Mouse (Mus musculus): ENCODE results near the gene Tnr. TPM values are rescaled to one million over a fixed set of nuclear protein-coding genes. Genes with fewer than 3 reads are reported as not detected.
A peak's percentile ranks its signal among the peaks of the same experiment; 100 is the strongest.

Tnr gene
- polyA plus RNA-seq, 1 experiment from 2014 or later, result not detected

DNA sequence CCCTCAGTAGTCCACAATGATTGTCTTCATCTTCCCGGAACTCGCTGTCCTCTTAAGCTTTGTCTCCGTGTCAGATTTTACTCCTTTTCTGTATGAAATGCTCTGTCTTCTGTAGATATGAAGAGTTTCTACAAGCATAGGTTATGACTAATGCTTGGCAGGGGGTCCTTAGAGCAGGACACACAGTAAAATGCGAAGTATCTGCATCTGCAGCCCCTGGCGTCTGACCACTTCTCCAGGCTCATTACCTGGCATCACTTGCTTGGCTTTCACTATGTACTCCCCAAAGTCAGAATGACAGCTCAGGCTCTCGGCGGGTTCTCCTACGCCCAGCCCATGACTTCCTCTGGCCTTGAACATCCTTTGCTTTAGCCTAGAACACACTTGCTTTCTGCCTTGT, 147.6 kb downstream of the Tnr start:
- H3K9ac ChIP-seq (ENCODE audit: low read depth, low read length), result no peak overlapping the region
- 84% methylated on average over 8 of the region's 8 CpGs for WGBS
- no peaks in the 10 kb centered on the region for H3K36me3 ChIP-seq (ENCODE audit: control insufficient read depth, insufficient read depth, low read length)
- H3K4me2 ChIP-seq (replicated peaks; ENCODE audit: low read depth, low read length), result no peak overlapping the region; the same call in 1 of the 2 replicates
- H3K27me3 ChIP-seq (ENCODE audit: control insufficient read depth, insufficient read depth, low read length), result no peaks in the 10 kb centered on the region
- no peak overlapping the region for H3K27ac ChIP-seq (ENCODE audit: low read depth, low read length)
- ATAC-seq (ENCODE audit: low FRiP score, low TSS enrichment), result 0 out of 2 replicates have a peak, but pooled peaks have one; percentile 3
- no peak overlapping the region for H3K4me3 ChIP-seq (ENCODE audit: low read length)
- no peaks in the 10 kb centered on the region for H3K9me3 ChIP-seq (ENCODE audit: control insufficient read depth, low read length)
- no peaks in the 10 kb centered on the region for H3K4me1 ChIP-seq (ENCODE audit: control insufficient read depth, insufficient read depth, low read length)

DNA sequence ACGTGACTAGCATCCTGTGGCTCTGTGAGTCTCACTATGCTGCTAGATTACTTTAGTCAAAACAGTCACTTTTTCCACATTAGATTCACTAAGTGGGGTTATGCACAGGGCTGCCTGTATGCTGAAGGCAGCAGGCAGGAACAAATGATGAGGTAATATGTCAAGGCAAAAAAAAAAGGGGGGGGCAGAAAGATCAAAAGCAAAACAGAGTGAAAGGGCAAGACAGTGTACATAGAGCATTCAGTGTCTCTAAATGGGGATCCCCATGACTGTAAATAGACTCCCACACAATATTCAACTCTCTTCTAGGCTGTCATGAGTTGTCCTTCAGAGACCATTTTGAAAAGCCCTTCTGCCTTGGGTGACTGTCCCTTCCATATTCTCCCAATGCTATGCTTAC, 150.7 kb downstream of the Tnr start:
- ATAC-seq (ENCODE audit: low FRiP score, low TSS enrichment), result no peak
- no peaks in the 10 kb centered on the region for H3K9me3 ChIP-seq (ENCODE audit: control insufficient read depth, low read length)
- WGBS, result 57% methylated on average over 1 of the region's 1 CpGs
- H3K9ac ChIP-seq (ENCODE audit: low read depth, low read length), result no peak overlapping the region
- H3K4me1 ChIP-seq (ENCODE audit: control insufficient read depth, insufficient read depth, low read length), result no peaks in the 10 kb centered on the region
- no peak overlapping the region for H3K4me2 ChIP-seq (replicated peaks; ENCODE audit: low read depth, low read length)
- H3K36me3 ChIP-seq (ENCODE audit: control insufficient read depth, insufficient read depth, low read length), result no peaks in the 10 kb centered on the region
- no peak overlapping the region for H3K4me3 ChIP-seq (ENCODE audit: low read length)
- no peaks in the 10 kb centered on the region for H3K27me3 ChIP-seq (ENCODE audit: control insufficient read depth, insufficient read depth, low read length)
- H3K27ac ChIP-seq (ENCODE audit: low read depth, low read length), result no peak overlapping the region

DNA sequence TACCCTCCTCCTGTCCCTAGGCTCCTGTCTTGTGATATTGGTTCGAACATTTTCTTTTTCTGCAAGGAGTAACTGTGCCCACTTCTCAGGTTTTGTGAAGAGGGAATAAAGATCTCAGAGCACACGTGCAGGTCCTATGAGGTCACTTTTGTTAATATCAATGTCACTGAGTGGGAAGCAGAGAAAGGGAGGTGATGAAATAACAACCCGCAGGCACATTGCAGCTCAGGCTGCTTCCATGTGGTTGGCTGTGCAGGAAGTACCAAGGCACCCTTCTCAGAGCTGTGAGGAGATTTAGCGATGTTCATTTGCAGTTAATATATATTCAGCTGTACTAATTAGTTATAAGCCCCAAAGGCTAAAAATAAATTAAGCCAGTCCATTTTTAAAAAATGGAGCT, 151.9 kb downstream of the Tnr start:
- no peaks in the 10 kb centered on the region for H3K4me1 ChIP-seq (ENCODE audit: control insufficient read depth, insufficient read depth, low read length)
- no peaks in the 10 kb centered on the region for H3K9me3 ChIP-seq (ENCODE audit: control insufficient read depth, low read length)
- no peaks in the 10 kb centered on the region for H3K36me3 ChIP-seq (ENCODE audit: control insufficient read depth, insufficient read depth, low read length)
- no peaks in the 10 kb centered on the region for H3K27me3 ChIP-seq (ENCODE audit: control insufficient read depth, insufficient read depth, low read length)
- 54% methylated on average over 4 of the region's 4 CpGs for whole genome bisulfite sequencing
- no peak overlapping the region for H3K4me2 ChIP-seq (replicated peaks; ENCODE audit: low read depth, low read length)
- H3K9ac ChIP-seq (ENCODE audit: low read depth, low read length), result no peak overlapping the region
- H3K4me3 ChIP-seq (ENCODE audit: low read length), result no peak overlapping the region
- ATAC-seq (ENCODE audit: low FRiP score, low TSS enrichment), result no peak
- no peak overlapping the region for H3K27ac ChIP-seq (ENCODE audit: low read depth, low read length)

DNA sequence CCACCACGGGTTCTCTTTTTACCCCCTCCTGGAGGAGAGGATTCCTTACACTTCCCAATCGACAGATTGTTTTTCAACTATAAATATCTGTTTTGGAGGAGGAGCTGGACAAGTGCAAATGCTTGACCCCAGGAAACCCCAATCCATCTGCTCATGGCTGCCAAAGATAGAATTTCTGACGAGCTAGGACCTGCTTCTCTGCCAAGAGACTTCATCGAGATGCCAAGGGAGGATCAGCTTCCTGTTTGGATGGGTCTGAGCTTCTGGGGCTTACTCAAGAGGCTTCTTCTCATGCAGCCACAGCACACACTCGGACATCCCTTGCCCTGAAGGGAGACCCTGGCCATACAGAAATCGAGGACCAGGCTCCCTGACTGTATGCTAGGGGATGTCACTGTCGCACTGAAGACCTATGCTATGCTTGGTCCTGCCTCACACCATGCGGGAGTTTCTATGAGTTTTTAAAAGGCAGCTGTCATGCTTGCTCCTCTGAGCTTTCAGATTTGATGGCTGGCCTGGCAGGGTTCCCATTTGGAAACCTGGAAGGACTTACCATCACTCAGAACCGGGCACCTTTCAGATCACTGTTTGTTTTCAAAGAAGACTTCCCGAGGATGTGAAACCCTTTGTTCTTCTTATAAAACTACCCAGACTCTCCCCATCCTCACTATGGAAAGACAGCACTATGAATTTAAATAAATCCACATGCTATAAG, 154.8 kb downstream of the Tnr start:
- no peak overlapping the region for H3K27ac ChIP-seq (ENCODE audit: low read depth, low read length)
- H3K27me3 ChIP-seq (ENCODE audit: control insufficient read depth, insufficient read depth, low read length), result no peaks in the 10 kb centered on the region
- no peak for ATAC-seq (ENCODE audit: low FRiP score, low TSS enrichment)
- no peaks in the 10 kb centered on the region for H3K36me3 ChIP-seq (ENCODE audit: control insufficient read depth, insufficient read depth, low read length)
- H3K4me2 ChIP-seq (replicated peaks; ENCODE audit: low read depth, low read length), result no peak overlapping the region
- 52% methylated on average over 10 of the region's 10 CpGs for WGBS
- H3K9ac ChIP-seq (ENCODE audit: low read depth, low read length), result no peak overlapping the region
- peaks cover 4% of the 10 kb centered on the region; the same call in 1 of the 2 replicates for H3K4me1 ChIP-seq (ENCODE audit: control insufficient read depth, insufficient read depth, low read length)
- H3K9me3 ChIP-seq (ENCODE audit: control insufficient read depth, low read length), result no peaks in the 10 kb centered on the region
- H3K4me3 ChIP-seq (ENCODE audit: low read length), result no peak overlapping the region

DNA sequence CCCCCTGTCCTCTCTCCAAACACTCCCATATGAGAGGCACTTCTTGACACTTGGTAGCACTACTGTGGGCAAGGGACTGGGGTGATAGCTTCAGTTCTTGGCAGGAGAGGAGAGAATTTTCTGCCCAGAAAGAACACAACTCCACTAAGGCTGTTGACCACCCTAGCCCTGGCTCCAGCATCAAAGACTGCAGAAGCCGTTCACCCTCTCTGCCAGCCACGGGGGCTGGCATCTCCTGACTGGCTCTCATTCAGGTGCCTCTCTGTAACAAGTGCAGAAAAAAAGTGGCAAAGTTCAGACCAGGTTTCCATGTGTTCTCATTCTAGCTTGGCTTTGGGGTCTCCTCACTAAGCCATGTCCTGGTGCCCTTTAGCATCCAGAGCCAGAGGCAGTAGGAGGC, 157.7 kb downstream of the Tnr start:
- H3K4me1 ChIP-seq (ENCODE audit: control insufficient read depth, insufficient read depth, low read length), result peaks cover 4% of the 10 kb centered on the region; the same call in 1 of the 2 replicates
- no peaks in the 10 kb centered on the region for H3K9me3 ChIP-seq (ENCODE audit: control insufficient read depth, low read length)
- ATAC-seq (ENCODE audit: low FRiP score, low TSS enrichment), result no peak
- WGBS, result 74% methylated on average over 2 of the region's 2 CpGs
- no peak overlapping the region for H3K27ac ChIP-seq (ENCODE audit: low read depth, low read length)
- H3K9ac ChIP-seq (ENCODE audit: low read depth, low read length), result no peak overlapping the region
- no peaks in the 10 kb centered on the region for H3K27me3 ChIP-seq (ENCODE audit: control insufficient read depth, insufficient read depth, low read length)
- no peaks in the 10 kb centered on the region for H3K36me3 ChIP-seq (ENCODE audit: control insufficient read depth, insufficient read depth, low read length)
- no peak overlapping the region for H3K4me2 ChIP-seq (replicated peaks; ENCODE audit: low read depth, low read length)
- no peak overlapping the region for H3K4me3 ChIP-seq (ENCODE audit: low read length)

DNA sequence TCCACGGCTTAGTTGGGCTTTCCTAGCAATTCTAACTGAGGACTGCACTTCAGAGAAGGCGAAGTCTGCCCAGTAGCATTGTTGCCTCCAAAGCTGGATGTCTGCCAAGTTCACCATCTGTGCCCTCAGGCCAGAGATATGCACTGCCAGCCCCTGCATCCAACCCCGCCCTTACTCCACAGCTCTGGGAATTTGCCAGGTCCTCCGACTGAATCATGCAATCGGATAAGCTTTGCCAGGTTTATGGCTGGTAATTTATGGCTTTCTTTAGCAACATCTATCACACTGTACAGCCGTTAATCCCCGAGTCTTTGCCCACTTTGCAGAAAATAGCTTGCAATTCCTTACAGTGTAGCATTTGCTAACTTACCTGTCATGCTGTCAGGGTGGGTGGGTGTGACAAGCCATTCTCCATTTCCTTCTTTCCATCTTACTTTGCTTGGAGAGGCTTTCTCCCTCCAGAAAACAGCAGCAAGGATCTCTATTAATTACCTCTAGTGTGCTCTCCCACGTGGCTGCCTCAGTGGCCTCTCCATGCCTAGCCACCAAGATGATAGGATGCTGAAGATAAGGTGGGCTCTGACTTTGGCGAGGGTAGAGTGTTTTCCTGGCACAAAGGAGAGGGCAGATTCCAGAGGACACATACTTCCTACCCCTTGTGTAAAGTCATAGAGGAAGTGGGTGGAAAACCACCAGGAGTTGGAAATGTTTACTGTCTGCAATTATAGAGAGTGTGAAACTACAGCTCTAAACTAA, 163.1 kb downstream of the Tnr start:
- Histone ChIP-seq H3K4me2 (replicated peaks; ENCODE audit: low read depth, low read length) (no peak overlapping the region), H3K4me1 (ENCODE audit: control insufficient read depth, insufficient read depth, low read length) (peaks cover 3% of the 10 kb centered on the region; the same call in 1 of the 2 replicates), H3K4me3 (ENCODE audit: low read length) (no peak overlapping the region), H3K9ac (ENCODE audit: low read depth, low read length) (no peak overlapping the region), H3K9me3 (ENCODE audit: control insufficient read depth, low read length) (no peaks in the 10 kb centered on the region), H3K27ac (ENCODE audit: low read depth, low read length) (no peak overlapping the region), H3K36me3 (ENCODE audit: control insufficient read depth, insufficient read depth, low read length) (no peaks in the 10 kb centered on the region), H3K27me3 (ENCODE audit: control insufficient read depth, insufficient read depth, low read length) (no peaks in the 10 kb centered on the region)
- 19% methylated on average over 9 of the region's 9 CpGs for WGBS
- peak; percentile 77; the same call in 1 of the 2 replicates for ATAC-seq (ENCODE audit: low FRiP score, low TSS enrichment)

DNA sequence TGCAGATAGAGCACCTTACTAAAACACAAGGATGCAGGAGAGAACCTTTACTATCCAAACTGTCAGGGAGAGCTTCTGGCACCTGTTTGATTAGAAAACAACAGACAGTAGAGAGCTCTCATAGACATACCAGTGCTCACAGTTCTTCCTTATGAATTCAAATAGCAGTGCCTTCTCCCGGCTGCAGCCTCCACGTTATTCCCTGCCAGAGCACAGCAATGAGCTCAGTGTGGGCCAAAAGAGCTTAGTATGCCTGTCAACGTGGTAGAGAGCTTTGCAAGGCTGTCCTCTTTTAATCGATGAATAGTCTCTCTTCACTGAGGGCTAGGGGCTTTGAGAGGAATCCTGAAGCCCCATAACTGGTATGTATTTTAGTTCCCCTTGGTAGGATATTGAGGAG, 173.1 kb downstream of the Tnr start:
- H3K36me3 ChIP-seq (ENCODE audit: control insufficient read depth, insufficient read depth, low read length), result no peaks in the 10 kb centered on the region
- no peak overlapping the region for H3K27ac ChIP-seq (ENCODE audit: low read depth, low read length)
- H3K4me3 ChIP-seq (ENCODE audit: low read length), result no peak overlapping the region
- no peak overlapping the region for H3K4me2 ChIP-seq (replicated peaks; ENCODE audit: low read depth, low read length)
- 48% methylated on average over 4 of the region's 4 CpGs for WGBS
- H3K9ac ChIP-seq (ENCODE audit: low read depth, low read length), result no peak overlapping the region
- ATAC-seq (ENCODE audit: low FRiP score, low TSS enrichment), result no peak
- no peaks in the 10 kb centered on the region for H3K4me1 ChIP-seq (ENCODE audit: control insufficient read depth, insufficient read depth, low read length)
- H3K27me3 ChIP-seq (ENCODE audit: control insufficient read depth, insufficient read depth, low read length), result no peaks in the 10 kb centered on the region
- no peaks in the 10 kb centered on the region for H3K9me3 ChIP-seq (ENCODE audit: control insufficient read depth, low read length)

DNA sequence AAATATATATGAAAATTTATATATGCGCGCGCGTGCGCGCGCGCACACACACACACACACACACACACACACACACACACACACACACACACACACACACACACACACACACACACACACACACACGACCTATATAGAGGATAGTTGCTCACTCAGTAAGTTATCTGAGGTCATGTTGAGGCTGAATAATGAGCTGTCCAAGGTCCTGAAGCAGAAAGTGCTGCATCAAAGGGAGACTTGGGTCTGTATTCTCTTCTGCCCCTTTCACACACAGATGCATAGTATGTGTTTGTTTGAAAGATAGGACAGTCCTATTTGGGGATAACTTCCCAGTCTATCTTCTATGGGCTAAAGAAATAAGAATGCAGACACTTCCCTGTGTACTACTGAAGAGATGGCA, 178.5 kb downstream of the Tnr start:
- Histone ChIP-seq H3K36me3 (ENCODE audit: control insufficient read depth, insufficient read depth, low read length) (no peaks in the 10 kb centered on the region), H3K9ac (ENCODE audit: low read depth, low read length) (no peak overlapping the region), H3K9me3 (ENCODE audit: control insufficient read depth, low read length) (no peaks in the 10 kb centered on the region), H3K4me2 (replicated peaks; ENCODE audit: low read depth, low read length) (no peak overlapping the region), H3K27ac (ENCODE audit: low read depth, low read length) (no peak overlapping the region), H3K4me3 (ENCODE audit: low read length) (no peak overlapping the region), H3K27me3 (ENCODE audit: control insufficient read depth, insufficient read depth, low read length) (no peaks in the 10 kb centered on the region), H3K4me1 (ENCODE audit: control insufficient read depth, insufficient read depth, low read length) (no peaks in the 10 kb centered on the region)
- no peak for ATAC-seq (ENCODE audit: low FRiP score, low TSS enrichment)
- 76% methylated on average over 9 of the region's 9 CpGs for WGBS

DNA sequence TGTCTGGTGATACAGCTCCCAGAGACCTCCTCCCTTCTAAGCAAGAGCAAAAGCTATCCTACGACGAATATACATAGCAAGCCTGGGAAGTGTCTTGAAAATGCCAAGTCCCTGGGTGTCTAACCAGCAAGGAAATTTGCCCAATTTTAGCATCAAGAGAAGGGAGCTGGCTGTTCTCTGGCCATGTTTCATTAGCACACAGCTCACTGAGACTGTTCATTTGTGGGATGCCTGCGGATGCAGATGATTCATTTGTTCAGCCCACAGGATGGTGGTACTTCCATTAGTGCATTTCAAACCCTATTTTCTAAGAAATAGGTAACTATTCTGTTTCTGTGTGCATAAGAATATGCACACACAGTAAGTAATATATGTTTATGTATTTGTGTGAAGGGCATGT, 181.4 kb downstream of the Tnr start:
- Histone ChIP-seq H3K27me3 (ENCODE audit: control insufficient read depth, insufficient read depth, low read length) (no peaks in the 10 kb centered on the region), H3K36me3 (ENCODE audit: control insufficient read depth, insufficient read depth, low read length) (no peaks in the 10 kb centered on the region), H3K4me1 (ENCODE audit: control insufficient read depth, insufficient read depth, low read length) (no peaks in the 10 kb centered on the region), H3K4me2 (replicated peaks; ENCODE audit: low read depth, low read length) (no peak overlapping the region), H3K4me3 (ENCODE audit: low read length) (no peak overlapping the region), H3K9me3 (ENCODE audit: control insufficient read depth, low read length) (no peaks in the 10 kb centered on the region), H3K27ac (ENCODE audit: low read depth, low read length) (no peak overlapping the region), H3K9ac (ENCODE audit: low read depth, low read length) (no peak overlapping the region)
- 88% methylated on average over 3 of the region's 3 CpGs for WGBS
- no peak for ATAC-seq (ENCODE audit: low FRiP score, low TSS enrichment)

All from kidney, embryonic 14.5 days (tissue).